In genomic region chr10:127531548-127531947, GRCm38 (mm10) we compare ENCODE assay signal across 13 mouse cellular contexts. TPM values are rescaled to one million over a fixed set of nuclear protein-coding genes. Genes with fewer than 3 reads are reported as not detected.
DNase-seq lines count a peak whose midpoint lies in the region; ATAC-seq lines count a peak whose summit lies in the region.
"Had no signal": no experiment of that assay in that cellular context is flagged by ENCODE, and none has a peak within 500 bp of the region (broad histone marks: within the 10 kb centered on the region; RNA-seq: fewer than 3 reads in every experiment).

No protein-coding gene starts in this region.

- WGBS in forebrain, embryonic 13.5 days = 0% methylated on average over 4 of the region's 4 CpGs
- WGBS in hindbrain, embryonic 14.5 days = 4% methylated on average over 4 of the region's 4 CpGs
- 0% methylated on average over 4 of the region's 4 CpGs for WGBS in midbrain, embryonic 12.5 days

- peaks cover 100% of the 10 kb centered on the region for H3K27me3 ChIP-seq in forebrain, embryonic 13.5 days
- H3K27me3 ChIP-seq in hindbrain, embryonic 14.5 days (ENCODE audit: control insufficient read depth, insufficient read depth, low read length) = peaks cover 37% of the 10 kb centered on the region
- peaks cover 100% of the 10 kb centered on the region for H3K27me3 ChIP-seq in midbrain, embryonic 12.5 days

- peak overlapping the region; percentile 34; the same call in 1 of the 2 replicates for H3K9ac ChIP-seq in forebrain, embryonic 13.5 days
- peak overlapping the region; percentile 81 for H3K9ac ChIP-seq in hindbrain, embryonic 14.5 days
- 0 out of 2 replicates have a peak overlapping the region, but pooled peaks have one; percentile 1 for H3K9ac ChIP-seq in midbrain, embryonic 12.5 days (replicated peaks)
- H3K9ac ChIP-seq: embryonic facial prominence, embryonic 12.5 days; liver, embryonic 14.5 days had no signal

- ATAC-seq in forebrain, embryonic 13.5 days = no peak
- no peak for ATAC-seq in hindbrain, embryonic 14.5 days (ENCODE audit: low FRiP score)
- ATAC-seq in midbrain, embryonic 12.5 days (ENCODE audit: low FRiP score, low read depth) = 0 out of 2 replicates have a peak, but pooled peaks have one; percentile 9

- peak overlapping the region; percentile 66; the same call in 1 of the 2 replicates for H3K27ac ChIP-seq in forebrain, embryonic 13.5 days
- peak overlapping the region; percentile 86 for H3K27ac ChIP-seq in hindbrain, embryonic 14.5 days
- peak overlapping the region; percentile 69 for H3K27ac ChIP-seq in midbrain, embryonic 12.5 days (replicated peaks)
- H3K27ac ChIP-seq: embryonic facial prominence, embryonic 12.5 days; heart, adult 2 months; liver, embryonic 14.5 days had no signal

- peaks cover 94% of the 10 kb centered on the region for H3K4me1 ChIP-seq in forebrain, embryonic 13.5 days
- H3K4me1 ChIP-seq in hindbrain, embryonic 14.5 days (replicated peaks; ENCODE audit: control insufficient read depth, insufficient read depth, low read length) = peaks cover 75% of the 10 kb centered on the region
- peaks cover 87% of the 10 kb centered on the region for H3K4me1 ChIP-seq in midbrain, embryonic 12.5 days

- DNase-seq in hindbrain, embryonic 14.5 days (ENCODE audit: low spot score) = no peak
- peak; percentile 22 for DNase-seq in retina, embryonic 14.5 days (ENCODE audit: low spot score)
- no peak for DNase-seq in Muller cell, postnatal 12 days (ENCODE audit: inconsistent ontology term)
- no peak for DNase-seq in lung, postnatal 10 days
- DNase-seq in testis, postnatal 14 days (ENCODE audit: low spot score) = no peak
- DNase-seq: cerebellum, adult 8-10 months; heart, adult 2 months; heart, postnatal 4 days; lung, postnatal 36 days had no signal

- no peaks in the 10 kb centered on the region for H3K9me3 ChIP-seq in forebrain, embryonic 13.5 days (replicated peaks)
- no peaks in the 10 kb centered on the region for H3K9me3 ChIP-seq in hindbrain, embryonic 14.5 days (ENCODE audit: control insufficient read depth, low read length)
- no peaks in the 10 kb centered on the region for H3K9me3 ChIP-seq in midbrain, embryonic 12.5 days
- H3K9me3 ChIP-seq: embryonic facial prominence, embryonic 12.5 days had no signal

- H3K4me2 ChIP-seq in forebrain, embryonic 13.5 days = peak overlapping the region; percentile 83
- H3K4me2 ChIP-seq in hindbrain, embryonic 14.5 days (replicated peaks) = peak overlapping the region; percentile 84
- peak overlapping the region; percentile 69 for H3K4me2 ChIP-seq in midbrain, embryonic 12.5 days (replicated peaks)

- peak overlapping the region; percentile 28 for H3K4me3 ChIP-seq in forebrain, embryonic 13.5 days
- H3K4me3 ChIP-seq in hindbrain, embryonic 14.5 days (replicated peaks; ENCODE audit: low read length) = peak overlapping the region; percentile 65
- H3K4me3 ChIP-seq in midbrain, embryonic 12.5 days = peak overlapping the region; percentile 52
- H3K4me3 ChIP-seq: heart, adult 2 months had no signal

- no peaks in the 10 kb centered on the region for H3K36me3 ChIP-seq in forebrain, embryonic 13.5 days (ENCODE audit: poor library complexity, severe bottlenecking)
- no peaks in the 10 kb centered on the region for H3K36me3 ChIP-seq in hindbrain, embryonic 14.5 days (replicated peaks; ENCODE audit: control insufficient read depth, insufficient read depth)
- no peaks in the 10 kb centered on the region for H3K36me3 ChIP-seq in midbrain, embryonic 12.5 days
- H3K36me3 ChIP-seq: embryonic facial prominence, embryonic 12.5 days had no signal

RNA-seq across cellular contexts. Expression of gene Nxph4, which starts 2.8 kb away (rescaled TPM):
- 36.8 and 50.7 TPM in 2 replicates for polyA plus RNA-seq in forebrain, embryonic 13.5 days (2015; fragmentation: Nextera tagmentation; extraction: Ambion mirVana)
- 94.1 and 105 TPM in 2 replicates for polyA plus RNA-seq in hindbrain, embryonic 14.5 days (2014; fragmentation: Nextera tagmentation; extraction: Ambion mirVana)
- polyA plus RNA-seq in midbrain, embryonic 12.5 days (2016; fragmentation: Nextera tagmentation; extraction: Ambion mirVana) = 55.9 and 58.2 TPM in 2 replicates

RNA-seq across cellular contexts. Expression of gene Shmt2, which starts 9.3 kb away (rescaled TPM):
- polyA plus RNA-seq in forebrain, embryonic 13.5 days (2015; fragmentation: Nextera tagmentation; extraction: Ambion mirVana) = 89.6 and 91.5 TPM in 2 replicates
- 45.6 and 47.4 TPM in 2 replicates for polyA plus RNA-seq in hindbrain, embryonic 14.5 days (2014; fragmentation: Nextera tagmentation; extraction: Ambion mirVana)
- 75.1 and 77.8 TPM in 2 replicates for polyA plus RNA-seq in midbrain, embryonic 12.5 days (2016; fragmentation: Nextera tagmentation; extraction: Ambion mirVana)

RNA-seq across cellular contexts. Expression of gene Ndufa4l2, which starts 16.8 kb away (rescaled TPM):
- polyA plus RNA-seq in forebrain, embryonic 13.5 days (2015; fragmentation: Nextera tagmentation; extraction: Ambion mirVana) = 11.9 and 12.8 TPM in 2 replicates
- 12.7 and 18.0 TPM in 2 replicates for polyA plus RNA-seq in hindbrain, embryonic 14.5 days (2014; fragmentation: Nextera tagmentation; extraction: Ambion mirVana)
- 7.0 and 7.6 TPM in 2 replicates for polyA plus RNA-seq in midbrain, embryonic 12.5 days (2016; fragmentation: Nextera tagmentation; extraction: Ambion mirVana)

RNA-seq across cellular contexts. Expression of gene Stac3, which starts 30.1 kb away (rescaled TPM):
- polyA plus RNA-seq in forebrain, embryonic 13.5 days (2015; fragmentation: Nextera tagmentation; extraction: Ambion mirVana) = 1.0 and 1.1 TPM in 2 replicates
- 0.60 TPM in 1 of 2 replicates, not detected in the other for polyA plus RNA-seq in hindbrain, embryonic 14.5 days (2014; fragmentation: Nextera tagmentation; extraction: Ambion mirVana)
- polyA plus RNA-seq in midbrain, embryonic 12.5 days (2016; fragmentation: Nextera tagmentation; extraction: Ambion mirVana) = 0.89 and 1.6 TPM in 2 replicates

Comparison
In these comparisons a context has a peak if more than half of its experiments do, and no peak if none do; other contexts are left out.
1. H3K9ac ChIP-seq: peak in every context shown above with its lines; median percentile 81 in hindbrain, embryonic 14.5 days; 34 in forebrain, embryonic 13.5 days; 1 in midbrain, embryonic 12.5 days.